Mouse (Mus musculus) brain, embryonic 14.5 days (tissue): Measurements from ENCODE around the gene Myo10.

Experiments
- CTCF ChIP-seq: fragments of 200-500 bp; IDR thresholded peaks from 2 replicates; pipeline ENCODE4 v1.5.1; 2012; ENCODE audit warnings: inconsistent platforms, mild to moderate bottlenecking, moderate library complexity, borderline replicate concordance; ENCODE audit not compliant: insufficient read depth, insufficient read length; ENCODE audit errors: extremely low read depth
- POLR2A ChIP-seq: fragments of 200-500 bp; IDR thresholded peaks from 2 replicates; pipeline ENCODE4 v1.6.1; 2012; ENCODE audit warnings: mild to moderate bottlenecking, inconsistent platforms, borderline replicate concordance; ENCODE audit not compliant: poor library complexity, insufficient read depth, insufficient read length, severe bottlenecking; ENCODE audit errors: extremely low read depth

- no peak for TF ChIP-seq POLR2A
- TF ChIP-seq CTCF, result no peak
Measured at GRCm38 (mm10) chr15:25675359-25675758, 53.0 kb downstream of the Myo10 start.
